Mouse (Mus musculus) megakaryocyte, embryonic 14.5 days (primary cell): ENCODE results near the gene Rtf1. TPM values are rescaled to one million over a fixed set of nuclear protein-coding genes. Genes with fewer than 3 reads are reported as not detected.
A peak's percentile ranks its signal among the peaks of the same experiment; 100 is the strongest.
"Not testable (repeated sequence)": the region's sequence is repeated elsewhere in the genome, so short reads cannot be mapped to it uniquely, and the experiment has no call there.

Source experiments
- H3K27me3 ChIP-seq: replicated peaks from 2 replicates; pipeline ENCODE3; 2012; ENCODE audit warnings: inconsistent platforms
- H3K36me3 ChIP-seq: replicated peaks from 2 replicates; pipeline ENCODE3; 2012; ENCODE audit warnings: low read length, inconsistent platforms, mixed read lengths
- H3K4me1 ChIP-seq: 2 replicates; pipeline ENCODE4 v1.6.1; 2012; ENCODE audit warnings: inconsistent platforms
- H3K4me3 ChIP-seq: replicated peaks from 2 replicates; pipeline ENCODE3; 2012; ENCODE audit warnings: moderate library complexity, mild to moderate bottlenecking, inconsistent platforms
- H3K9me3 ChIP-seq: 2 replicates; pipeline ENCODE4 v1.6.1; 2012; ENCODE audit warnings: inconsistent platforms
- FLI1 ChIP-seq: IDR thresholded peaks from 2 replicates; pipeline ENCODE4 v1.6.1; 2012; ENCODE audit warnings: low read length, inconsistent platforms, mixed read lengths
- GATA1 ChIP-seq: IDR thresholded peaks from 3 replicates; pipeline ENCODE4 v1.6.1; 2012; ENCODE audit warnings: mixed read lengths, low read length, inconsistent platforms, borderline replicate concordance
- polyA plus RNA-seq: library from polyadenylated mRNA; stranded (reverse); fragments of >175 nt; gene quantifications from 2 replicates; pipeline ENCODE4 v1.2.3, GENCODE M21; 2012; ENCODE audit warnings: low replicate concordance; ENCODE audit not compliant: insufficient read depth

Gene Rtf1
- polyA plus RNA-seq: 19.2 and 81.2 TPM in 2 replicates

- H3K27me3 ChIP-seq: no peaks in the 10 kb centered on the region
- H3K9me3 ChIP-seq: no peaks in the 10 kb centered on the region
- peak within 1 kb of the TSS; percentile 98 for H3K4me3 ChIP-seq
- peaks cover 11% of the 10 kb centered on the region for H3K36me3 ChIP-seq
- no peak for TF ChIP-seq GATA1
- TF ChIP-seq FLI1: no peak
- peaks cover 31% of the 10 kb centered on the region for H3K4me1 ChIP-seq
Measured at GRCm38 (mm10) chr2:119674525-119675214, at the start of gene Rtf1. Gene Rtf1 (plus strand): TSS chr2:119675068.

DNA sequence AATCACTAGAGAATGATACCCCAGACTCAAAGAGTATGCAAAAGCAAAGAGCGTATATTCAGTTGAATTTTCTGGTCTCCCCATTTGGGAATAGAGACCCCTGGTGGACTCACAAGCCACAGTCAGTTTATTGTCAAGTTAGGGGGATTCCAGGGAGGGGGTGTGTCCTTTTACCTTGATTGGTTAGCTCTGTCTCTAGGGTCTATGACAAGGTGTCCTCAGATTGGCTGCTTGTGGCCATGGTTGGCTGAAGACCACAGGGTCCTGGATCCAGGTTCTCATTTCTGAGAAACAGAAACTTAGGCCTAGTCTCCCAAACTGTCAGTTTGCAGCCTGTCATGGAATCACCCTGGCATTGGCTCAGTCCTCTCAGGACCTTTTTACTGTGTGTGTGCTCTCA lies 38.1 kb upstream of the Rtf1 start:
- Histone ChIP-seq H3K4me1 (no peaks in the 10 kb centered on the region), H3K36me3 (peaks cover 87% of the 10 kb centered on the region), H3K9me3 (no peaks in the 10 kb centered on the region), H3K4me3 (no peak overlapping the region), H3K27me3 (no peaks in the 10 kb centered on the region)
- TF ChIP-seq FLI1: no peak
- no peak for TF ChIP-seq GATA1

GRCm38 (mm10) chr2:119641214-119641912 lies 33.5 kb upstream of the Rtf1 start:
- Histone ChIP-seq H3K9me3 (no peaks in the 10 kb centered on the region), H3K4me1 (no peaks in the 10 kb centered on the region), H3K4me3 (no peak overlapping the region), H3K27me3 (no peaks in the 10 kb centered on the region), H3K36me3 (peaks cover 88% of the 10 kb centered on the region)
- TF ChIP-seq FLI1 (no peak), GATA1 (no peak)

DNA sequence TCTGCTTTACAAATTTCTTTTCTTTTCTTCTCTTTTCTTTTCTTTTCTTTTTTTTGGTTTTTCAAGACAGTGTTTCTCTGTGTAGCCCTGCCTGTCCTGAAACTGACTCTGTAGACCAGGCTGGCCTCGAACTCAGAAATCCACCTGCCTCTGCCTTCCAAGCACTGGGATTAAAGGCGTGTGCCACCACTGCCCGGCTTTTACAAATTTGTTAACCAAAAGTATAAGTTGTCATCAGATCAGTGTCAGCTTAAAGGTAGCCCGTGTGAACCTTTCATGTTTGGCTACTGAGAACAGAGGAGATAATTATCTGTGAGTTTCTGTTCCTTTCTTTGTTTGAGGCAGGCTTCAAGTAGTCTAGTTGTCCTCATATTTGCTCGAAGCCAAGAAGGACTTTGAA lies 30.6 kb upstream of the Rtf1 start:
- no peak overlapping the region for H3K4me3 ChIP-seq
- H3K4me1 ChIP-seq: no peaks in the 10 kb centered on the region
- no peak for TF ChIP-seq FLI1
- TF ChIP-seq GATA1: no peak
- peaks cover 90% of the 10 kb centered on the region for H3K36me3 ChIP-seq
- no peaks in the 10 kb centered on the region for H3K9me3 ChIP-seq
- no peaks in the 10 kb centered on the region for H3K27me3 ChIP-seq

DNA sequence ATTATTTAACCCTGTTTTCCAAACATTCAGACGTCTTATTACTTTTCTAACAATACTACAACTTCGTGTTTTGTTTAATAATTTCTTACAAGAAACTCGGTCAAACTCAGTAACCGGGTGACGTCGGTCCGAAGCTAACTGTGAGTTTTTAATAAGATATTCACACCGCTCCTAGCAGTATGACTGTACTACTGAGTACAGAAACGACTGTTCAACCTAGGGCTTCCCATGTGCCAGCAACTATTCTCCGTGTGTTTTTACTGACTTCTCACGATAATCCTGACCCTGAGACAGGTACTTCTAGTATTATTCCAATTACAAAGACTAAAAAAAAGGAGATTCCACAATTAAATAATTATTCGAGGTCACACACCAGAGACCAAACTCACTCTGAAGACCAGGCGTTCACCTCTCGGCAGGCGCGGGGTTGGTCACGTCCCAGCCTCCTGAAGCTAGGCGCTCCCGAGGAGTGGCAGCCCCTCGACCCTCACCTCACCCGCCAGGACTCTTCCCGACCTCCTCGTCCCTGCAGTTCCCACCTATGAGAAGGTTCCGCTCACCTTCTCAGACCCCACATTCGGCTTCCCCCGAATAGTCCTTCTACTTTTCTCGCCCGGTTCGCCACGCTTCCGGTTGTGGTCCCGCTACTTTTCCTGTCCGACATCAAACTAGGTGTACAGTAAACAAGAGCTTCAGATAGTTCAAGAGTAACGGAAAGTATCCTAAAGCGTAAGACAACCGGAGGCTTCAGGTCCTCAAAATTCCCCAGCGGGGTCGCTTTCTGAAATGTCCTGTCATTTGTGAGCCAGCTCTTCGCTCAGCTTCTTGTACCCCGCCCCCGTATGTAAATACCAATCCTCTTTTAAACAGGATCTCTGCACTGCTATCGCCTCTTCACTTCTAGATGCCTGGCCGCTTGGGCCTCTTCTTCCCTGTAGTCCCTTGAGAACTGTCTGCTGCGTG lies 12.4 kb upstream of the Rtf1 start, which contains the start of gene Ndufaf1:
Ndufaf1 (minus strand) TSS at position 608 of the 963 bp plus-strand sequence.
- peak within 1 kb of the TSS; percentile 96 for H3K4me3 ChIP-seq
- H3K9me3 ChIP-seq: no peaks in the 10 kb centered on the region
- peaks cover 27% of the 10 kb centered on the region for H3K36me3 ChIP-seq
- TF ChIP-seq GATA1 (no peak), FLI1 (peak; percentile 61; the same call in 1 of the 2 replicates)
- H3K4me1 ChIP-seq: peaks cover 7% of the 10 kb centered on the region; the same call in 1 of the 2 replicates
- no peaks in the 10 kb centered on the region for H3K27me3 ChIP-seq

GRCm38 (mm10) chr2:119665744-119666143 lies 9.1 kb upstream of the Rtf1 start:
- H3K4me3 ChIP-seq, H3K27me3 ChIP-seq, H3K36me3 ChIP-seq, H3K9me3 ChIP-seq, H3K4me1 ChIP-seq: not testable (repeated sequence)

GRCm38 (mm10) chr2:119669010-119669409 lies 5.9 kb upstream of the Rtf1 start:
- Histone ChIP-seq H3K27me3 (no peaks in the 10 kb centered on the region), H3K4me1 (peaks cover 5% of the 10 kb centered on the region), H3K4me3 (no peak overlapping the region), H3K9me3 (peaks cover 6% of the 10 kb centered on the region), H3K36me3 (no peaks in the 10 kb centered on the region)
- TF ChIP-seq GATA1 (no peak), FLI1 (no peak)

- H3K4me1 ChIP-seq: peaks cover 35% of the 10 kb centered on the region
- no peak for TF ChIP-seq FLI1
- TF ChIP-seq GATA1: no peak
Measured at GRCm38 (mm10) chr2:119675215-119675784, 432 bp downstream of the Rtf1 start.

DNA sequence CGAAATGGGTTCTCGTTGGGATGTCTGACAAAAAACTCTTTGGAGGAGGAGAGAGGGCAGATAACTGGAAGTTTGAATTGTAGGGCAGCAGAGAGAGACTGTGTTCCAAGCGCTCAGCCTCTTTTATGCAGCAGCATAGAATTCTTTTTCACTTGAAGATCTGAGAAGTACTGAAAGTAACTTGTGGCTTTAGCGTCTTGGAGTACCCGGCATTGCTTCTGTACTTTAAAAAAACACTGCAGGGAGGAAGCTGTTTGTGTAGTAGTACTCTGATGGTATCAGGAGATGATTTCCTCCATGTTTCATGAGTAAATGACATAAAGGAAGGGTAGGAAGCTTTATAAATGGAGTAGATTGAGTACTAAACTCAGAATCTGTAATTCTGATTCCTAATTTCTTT lies 963 bp downstream of the Rtf1 start:
- Histone ChIP-seq H3K4me3 (peak overlapping the region; percentile 98), H3K9me3 (no peaks in the 10 kb centered on the region), H3K36me3 (peaks cover 18% of the 10 kb centered on the region), H3K4me1 (peaks cover 38% of the 10 kb centered on the region), H3K27me3 (no peaks in the 10 kb centered on the region)
- TF ChIP-seq GATA1: no peak
- no peak for TF ChIP-seq FLI1

More at GRCm38 (mm10) chr2:119675215-119675784, 432 bp downstream of the Rtf1 start:
- no peaks in the 10 kb centered on the region for H3K9me3 ChIP-seq
- H3K27me3 ChIP-seq: no peaks in the 10 kb centered on the region
- H3K36me3 ChIP-seq: peaks cover 14% of the 10 kb centered on the region
- peak overlapping the region; percentile 98 for H3K4me3 ChIP-seq
